Mouse (Mus musculus) neural tube, embryonic 12.5 days (tissue): ENCODE measurements around the gene Fam25c. TPM values are rescaled to one million over a fixed set of nuclear protein-coding genes. Genes with fewer than 3 reads are reported as not detected.

Source experiments
- polyA plus RNA-seq: library from polyadenylated mRNA; unstranded; fragments of >200 nt; fragmentation: Nextera tagmentation; extraction: Ambion mirVana; gene quantifications from 2 replicates; pipeline ENCODE4 v1.2.1, GENCODE M21; 2016

The Fam25c gene
- polyA plus RNA-seq, 1 experiment from 2014 or later = not detected

Other genes with a start within 250 kb of the Fam25c start
- gene Npy4r, start 202.9 kb downstream of the Fam25c start, polyA plus RNA-seq = 0.05 TPM in 2 replicates
- 2.3 and 3.1 TPM in 2 replicates for gene Gprin2, start 153.8 kb downstream of the Fam25c start, polyA plus RNA-seq
- gene Syt15, start 135.8 kb downstream of the Fam25c start, polyA plus RNA-seq = 0.28 and 0.38 TPM in 2 replicates
- 7.0 and 7.2 TPM in 2 replicates for gene Shld2, start 44.9 kb downstream of the Fam25c start, polyA plus RNA-seq
- 95.7 and 107 TPM in 2 replicates for gene Glud1, start 44.7 kb downstream of the Fam25c start, polyA plus RNA-seq
- gene Sncg, start 19.4 kb upstream of the Fam25c start, polyA plus RNA-seq = 345 and 420 TPM in 2 replicates
- 7.8 and 8.2 TPM in 2 replicates for gene Mmrn2, start 20.0 kb upstream of the Fam25c start, polyA plus RNA-seq
- 35.5 and 37.5 TPM in 2 replicates for gene Bmpr1a, start 147.9 kb upstream of the Fam25c start, polyA plus RNA-seq
- not detected in 2 replicates for gene 9230112D13Rik, start 167.4 kb upstream of the Fam25c start, polyA plus RNA-seq
- 1.2 and 1.9 TPM in 2 replicates for gene Ldb3, start 233.2 kb upstream of the Fam25c start, polyA plus RNA-seq
- gene Opn4, start 244.7 kb upstream of the Fam25c start, polyA plus RNA-seq = not detected in 2 replicates